Mouse (Mus musculus): ENCODE measurements around the gene Rabgap1l.

DNA sequence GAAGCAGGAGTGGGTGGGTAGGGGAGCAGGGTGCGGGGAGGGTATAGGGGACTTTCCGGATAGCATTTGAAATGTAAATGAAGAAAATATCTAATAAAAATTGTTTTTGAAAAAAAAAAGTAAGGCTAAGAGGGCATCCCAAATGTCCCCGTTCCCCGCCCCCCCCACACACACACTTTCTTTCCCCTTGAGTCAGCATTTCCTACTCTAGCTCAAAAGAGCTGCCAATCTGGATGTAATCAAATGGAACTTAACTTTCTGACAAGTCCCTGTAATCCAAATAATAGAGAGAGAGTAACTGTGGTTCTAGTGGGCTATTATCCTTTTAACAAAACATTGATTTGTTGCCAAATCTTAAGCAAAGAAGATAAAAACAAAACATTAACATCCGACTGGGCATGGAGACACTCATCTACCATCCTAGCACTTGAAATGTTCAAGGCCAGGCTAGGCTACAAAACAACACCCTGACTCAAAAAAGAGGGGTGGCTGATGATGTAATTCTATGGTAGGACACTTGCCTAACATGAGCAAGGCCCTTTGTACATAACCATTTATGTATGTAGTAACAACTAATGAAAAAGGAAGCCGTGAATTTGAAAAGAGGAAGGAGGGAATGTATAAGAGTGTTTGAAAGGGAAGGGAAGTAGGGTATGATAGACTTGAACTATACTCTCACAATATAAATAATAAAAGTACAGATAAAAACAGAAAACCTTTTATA, 439.1 kb downstream of the Rabgap1l start:
- TF ChIP-seq CTCF (IDR thresholded peaks at IDR 0.05) = no peak
- TF ChIP-seq EP300 (IDR thresholded peaks at IDR 0.05) = no peak
